Mouse (Mus musculus) cerebellum, adult (tissue): ENCODE data around the gene Ankrd44.

Experiments used
- ATAC-seq: cut with Nextera tagmentation; 2 replicates; pipeline ENCODE4 v1.9.2; 2017; ENCODE audit warnings: mild to moderate bottlenecking, moderate library complexity, mixed read lengths; ENCODE audit not compliant: insufficient number of reproducible peaks, low FRiP score, low TSS enrichment

The Ankrd44 gene

GRCm38 (mm10) chr1:54854388-54854787 is 71.8 kb downstream of the Ankrd44 start:
- ATAC-seq, result no peak

GRCm38 (mm10) chr1:54853311-54854000 is 72.7 kb downstream of the Ankrd44 start:
- ATAC-seq, result no peak

GRCm38 (mm10) chr1:54851610-54852009 is 74.6 kb downstream of the Ankrd44 start:
- no peak for ATAC-seq

GRCm38 (mm10) chr1:54850077-54850476 is 76.1 kb downstream of the Ankrd44 start:
- no peak for ATAC-seq

GRCm38 (mm10) chr1:54847238-54847637 is 78.9 kb downstream of the Ankrd44 start:
- no peak for ATAC-seq

GRCm38 (mm10) chr1:54846346-54847000 is 79.7 kb downstream of the Ankrd44 start:
- no peak for ATAC-seq

GRCm38 (mm10) chr1:54844361-54844760 is 81.8 kb downstream of the Ankrd44 start:
- ATAC-seq, result no peak

- ATAC-seq, result no peak
Observed at GRCm38 (mm10) chr1:54842765-54843461, 83.3 kb downstream of the Ankrd44 start.

GRCm38 (mm10) chr1:54841788-54842187 is 84.4 kb downstream of the Ankrd44 start:
- no peak for ATAC-seq

- ATAC-seq, result no peak
Observed at GRCm38 (mm10) chr1:54840040-54840439, 86.1 kb downstream of the Ankrd44 start.

GRCm38 (mm10) chr1:54838486-54838805 is 87.7 kb downstream of the Ankrd44 start:
- ATAC-seq, result no peak

- no peak for ATAC-seq
Observed at GRCm38 (mm10) chr1:54837721-54838485, 88.3 kb downstream of the Ankrd44 start.

GRCm38 (mm10) chr1:54835661-54836205 is 90.5 kb downstream of the Ankrd44 start:
- no peak for ATAC-seq

GRCm38 (mm10) chr1:54833221-54833620 is 93.0 kb downstream of the Ankrd44 start:
- ATAC-seq, result no peak

GRCm38 (mm10) chr1:54832765-54833164 is 93.4 kb downstream of the Ankrd44 start:
- ATAC-seq, result peak; percentile 66; the same call in 1 of the 2 replicates

GRCm38 (mm10) chr1:54830223-54830622 is 96.0 kb downstream of the Ankrd44 start:
- ATAC-seq, result no peak

- no peak for ATAC-seq
Observed at GRCm38 (mm10) chr1:54829681-54830213, 96.4 kb downstream of the Ankrd44 start.

GRCm38 (mm10) chr1:54827827-54828226 is 98.4 kb downstream of the Ankrd44 start:
- ATAC-seq, result no peak

GRCm38 (mm10) chr1:54827351-54827750 is 98.8 kb downstream of the Ankrd44 start:
- ATAC-seq, result no peak

GRCm38 (mm10) chr1:54826426-54826986 is 99.7 kb downstream of the Ankrd44 start:
- no peak for ATAC-seq
